Mouse (Mus musculus): Measurements from ENCODE around the gene Rad9a.
"Not testable (repeated sequence)": the region's sequence is repeated elsewhere in the genome, so short reads cannot be mapped to it uniquely, and the experiment has no call there.

The Rad9a gene

DNA sequence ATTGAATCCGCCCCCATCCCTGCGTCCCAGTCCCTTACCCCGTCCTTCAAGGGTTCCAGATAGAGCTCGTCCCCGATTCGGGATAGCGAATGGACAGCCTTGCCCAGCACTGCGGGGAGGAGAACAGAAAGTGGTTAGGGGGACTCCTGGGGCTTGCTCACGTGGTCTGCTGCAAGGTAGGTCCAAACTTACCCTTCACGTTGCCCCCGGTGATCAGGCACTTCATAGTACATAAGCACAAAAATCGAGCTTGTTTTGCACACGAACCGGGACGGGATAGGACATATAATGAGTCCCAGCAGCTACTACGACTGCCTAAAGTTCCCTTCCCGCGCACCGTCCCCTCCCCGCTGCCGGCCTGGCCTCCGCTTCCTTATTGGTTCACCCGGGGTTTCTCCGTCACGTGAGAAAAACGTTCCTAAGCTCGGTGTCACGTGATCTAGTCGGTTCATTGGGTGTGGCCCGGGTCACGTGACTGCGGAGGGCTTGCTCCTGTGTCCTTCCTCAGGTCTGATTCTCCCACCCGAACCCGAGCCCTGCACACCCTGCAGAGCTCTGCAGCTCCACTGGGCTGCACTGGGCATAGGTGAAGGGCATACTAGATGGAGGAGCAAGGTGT is at the start of gene Rad9a:
Gene Rad9a, minus strand, starts transcription at position 372 of the 619 bp plus-strand sequence.
- peak; percentile 98 for DNase-seq

DNA sequence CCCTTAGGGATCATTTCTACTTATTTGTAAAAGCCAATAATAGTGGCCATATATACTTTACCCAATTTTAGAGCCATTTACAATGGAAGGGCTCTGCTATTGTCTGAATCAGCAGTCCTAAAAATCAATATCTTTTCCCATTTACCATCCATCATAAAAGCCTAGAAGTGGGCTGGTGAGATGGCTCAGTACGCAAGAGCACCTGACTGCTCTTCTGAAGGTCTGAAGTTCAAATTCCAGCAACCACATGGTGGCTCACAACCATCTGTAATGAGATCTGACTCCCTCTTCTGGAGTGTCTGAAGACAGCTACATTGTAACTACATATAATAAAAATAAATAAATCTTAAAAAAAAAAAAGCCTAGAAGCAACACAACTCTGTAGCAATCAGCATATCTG is 47.2 kb upstream of the Rad9a start:
- not testable (repeated sequence) for DNase-seq

GRCm38 (mm10) chr19:4247010-4247409 is 45.5 kb upstream of the Rad9a start:
- no peak for DNase-seq

GRCm38 (mm10) chr19:4244775-4245174 is 43.3 kb upstream of the Rad9a start:
- DNase-seq: no peak

DNA sequence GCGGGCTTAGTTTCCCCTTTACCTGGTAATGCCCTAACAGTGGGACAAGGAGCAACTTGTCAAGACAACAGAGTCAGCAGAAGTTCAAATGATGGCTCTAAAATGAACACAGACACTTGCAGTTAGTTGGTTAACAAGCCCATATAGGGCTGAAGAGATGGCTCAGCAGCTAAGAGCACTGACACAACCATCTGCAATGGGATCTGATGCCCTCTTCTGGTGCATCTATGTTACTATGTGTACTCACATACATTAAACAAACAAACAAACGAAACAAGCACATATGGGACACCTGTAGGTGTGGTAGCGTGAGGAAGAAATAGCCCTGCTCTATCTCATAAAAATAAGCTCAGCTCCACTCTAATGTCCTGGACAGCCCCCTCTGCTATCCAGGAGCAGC is 41.0 kb upstream of the Rad9a start:
- DNase-seq: no peak

- no peak for DNase-seq
Observed at GRCm38 (mm10) chr19:4240247-4240668, 38.8 kb upstream of the Rad9a start.

GRCm38 (mm10) chr19:4234548-4234947 is 33.1 kb upstream of the Rad9a start:
- DNase-seq: no peak

DNA sequence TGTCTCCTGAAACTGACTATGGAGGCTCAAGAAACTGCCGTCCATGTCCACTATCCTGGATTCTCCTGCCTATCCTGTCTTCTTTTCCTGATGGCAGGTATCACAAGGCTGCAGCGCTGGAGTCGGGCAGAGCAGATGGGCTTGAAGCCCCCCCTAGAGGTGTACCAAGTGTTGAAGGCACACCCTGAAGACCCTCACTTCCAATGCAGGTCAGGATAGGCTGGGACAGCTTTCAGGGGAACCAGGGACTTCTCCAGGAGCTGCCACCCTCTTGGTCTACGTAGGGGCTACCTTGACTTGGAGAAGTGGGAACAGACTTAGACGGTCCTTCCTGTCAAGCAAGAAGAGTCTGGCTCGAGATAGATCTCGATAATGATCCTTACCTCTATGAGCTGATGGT is 31.2 kb upstream of the Rad9a start:
- DNase-seq: no peak

- DNase-seq: no peak
Observed at GRCm38 (mm10) chr19:4232186-4232572, 30.7 kb upstream of the Rad9a start.

- DNase-seq: peak; percentile 99
Observed at GRCm38 (mm10) chr19:4231253-4232185, 30.1 kb upstream of the Rad9a start, which contains the start of gene Pold4. Gene Pold4, plus strand, starts transcription at chr19:4231899.

GRCm38 (mm10) chr19:4230415-4230814 is 29.0 kb upstream of the Rad9a start:
- DNase-seq: peak; percentile 42

GRCm38 (mm10) chr19:4229451-4230076 is 28.1 kb upstream of the Rad9a start:
- peak; percentile 51 for DNase-seq

GRCm38 (mm10) chr19:4228891-4229290 is 27.4 kb upstream of the Rad9a start:
- no peak for DNase-seq

- peak; percentile 84 for DNase-seq
Observed at GRCm38 (mm10) chr19:4227894-4228678, 26.6 kb upstream of the Rad9a start.

- no peak for DNase-seq
Observed at GRCm38 (mm10) chr19:4227446-4227845, 26.0 kb upstream of the Rad9a start.

DNA sequence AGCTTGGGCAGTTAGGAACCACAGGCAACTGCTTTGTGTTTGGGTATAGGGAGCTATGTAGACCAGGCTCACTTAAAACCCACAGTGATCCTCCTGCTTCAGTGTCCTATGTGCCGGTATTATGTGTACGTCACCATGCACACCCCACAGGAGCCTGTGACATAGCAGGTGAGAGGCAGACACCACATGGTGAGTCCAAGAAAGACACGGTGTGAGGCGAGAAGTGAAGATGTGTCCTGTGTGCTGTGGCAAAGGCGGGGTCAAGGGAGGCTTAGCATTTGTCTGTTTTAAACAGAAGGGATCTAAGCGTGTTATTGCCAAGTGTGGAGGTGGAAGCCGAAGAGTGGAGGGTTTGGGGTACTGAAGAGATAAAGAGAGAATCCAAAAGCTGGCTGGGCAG is 25.3 kb upstream of the Rad9a start:
- DNase-seq: no peak

GRCm38 (mm10) chr19:4222165-4222564 is 20.7 kb upstream of the Rad9a start:
- peak; percentile 80 for DNase-seq

DNA sequence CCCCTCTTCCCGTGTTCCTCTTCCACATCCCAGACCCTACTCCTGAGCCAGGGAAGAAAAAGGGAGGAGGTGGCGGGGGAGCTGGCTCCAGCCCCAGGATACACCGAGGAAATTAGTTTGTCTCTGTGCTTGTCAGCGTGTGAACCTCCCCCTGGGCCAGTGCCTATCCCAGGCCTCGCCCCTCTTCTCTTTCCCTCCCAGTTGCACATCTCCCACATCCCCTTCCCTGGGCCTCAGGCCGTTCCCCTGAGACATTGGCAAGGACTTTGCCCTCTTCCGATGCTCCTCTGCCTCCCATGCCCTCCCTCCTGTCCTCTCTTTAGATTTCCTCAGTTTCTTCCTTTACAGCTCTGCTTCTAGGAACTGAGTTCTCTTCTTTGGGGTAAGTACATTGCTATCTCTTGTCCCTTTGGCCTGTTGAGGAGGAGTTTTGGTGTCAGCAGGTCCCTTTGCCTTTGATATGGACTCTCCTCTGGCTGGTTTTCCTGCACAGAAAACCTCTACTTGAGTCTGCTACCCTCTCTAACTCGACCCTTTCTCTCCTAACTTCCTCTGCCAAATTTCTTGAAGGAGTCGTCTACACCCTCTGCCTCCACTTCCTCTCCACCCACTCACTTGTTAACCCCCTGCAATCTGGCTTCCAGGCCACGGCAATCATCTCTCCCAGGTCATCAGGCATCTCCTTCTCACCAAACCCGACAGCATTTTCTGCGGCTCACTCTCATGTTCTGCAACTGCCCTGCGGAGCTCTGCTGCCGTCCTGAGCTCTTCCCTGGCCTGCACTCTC is 19.7 kb upstream of the Rad9a start:
- peak; percentile 67 for DNase-seq

DNA sequence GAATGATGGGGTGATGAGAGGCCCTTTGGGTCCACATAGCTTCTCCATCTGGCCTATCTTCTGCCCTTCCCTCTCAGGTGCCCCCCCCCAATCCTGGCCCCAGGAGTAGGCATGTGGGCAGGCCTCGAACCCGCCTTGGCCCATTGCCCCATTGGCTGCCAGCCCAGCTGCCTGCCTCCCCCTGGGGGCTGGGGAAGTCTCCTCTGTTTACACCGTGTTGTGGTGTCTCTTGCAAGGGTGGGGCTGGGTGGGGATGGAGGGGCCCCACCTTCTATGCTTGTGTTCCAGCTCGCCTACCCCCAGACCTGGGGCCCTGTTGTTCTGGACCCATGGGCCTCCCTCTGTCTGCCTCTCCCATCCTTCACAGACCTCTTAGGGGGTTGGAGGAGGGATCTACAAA is 19.0 kb upstream of the Rad9a start:
- peak; percentile 60 for DNase-seq

DNA sequence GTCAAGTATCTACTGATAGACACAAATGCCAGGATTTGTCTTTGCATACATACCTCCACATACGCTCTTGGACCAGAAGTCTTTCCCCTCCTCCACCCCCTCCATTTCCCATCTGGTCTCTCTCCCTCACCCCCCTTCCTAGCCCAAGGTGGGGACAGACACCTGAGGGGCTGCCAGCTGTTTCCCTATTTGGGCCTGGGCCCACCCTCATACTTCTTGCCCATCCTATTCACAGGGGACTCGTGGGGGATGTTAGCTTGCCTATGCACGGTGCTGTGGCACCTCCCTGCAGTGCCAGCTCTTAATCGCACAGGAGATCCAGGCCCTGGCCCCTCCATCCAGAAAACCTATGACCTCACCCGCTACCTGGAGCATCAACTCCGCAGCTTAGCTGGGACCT is 18.5 kb upstream of the Rad9a start:
- DNase-seq: no peak

DNA sequence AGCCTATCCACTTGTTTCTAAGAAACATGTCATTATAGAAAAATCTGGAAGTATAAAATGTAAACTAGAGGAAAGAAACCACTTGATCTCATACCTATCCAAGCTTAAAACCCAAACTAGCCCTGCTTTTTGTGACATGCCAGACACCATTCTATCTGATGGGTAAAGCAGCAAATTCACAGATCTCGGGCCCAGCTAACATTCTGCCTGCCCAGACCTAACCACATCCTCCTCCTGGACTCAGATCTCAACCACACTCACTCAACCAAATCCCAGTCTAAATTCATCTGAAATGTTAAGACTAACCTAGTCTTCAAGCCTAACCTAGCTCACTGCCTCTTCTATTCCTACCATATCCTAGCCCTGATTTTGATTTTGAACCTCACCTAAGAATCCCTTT is 17.3 kb upstream of the Rad9a start:
- DNase-seq: no peak

DNA sequence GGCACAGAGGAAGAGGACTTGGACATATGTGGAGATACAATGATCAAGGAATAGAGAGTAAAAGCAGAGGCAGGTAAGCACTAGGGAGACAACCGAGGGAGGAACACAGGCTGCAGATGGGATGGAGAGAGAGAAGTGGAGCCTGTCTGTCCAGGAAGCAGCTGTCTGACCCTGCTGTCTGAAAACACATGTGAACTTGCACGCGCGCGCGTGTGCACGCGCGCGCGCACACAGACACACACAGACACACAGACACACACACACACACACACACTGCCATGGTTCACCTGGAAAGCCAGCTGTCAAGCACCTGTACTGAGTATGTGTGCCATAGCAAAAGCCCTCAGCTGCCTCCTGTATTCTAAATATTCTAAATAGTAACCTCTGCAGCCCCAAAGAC is 16.8 kb upstream of the Rad9a start:
- no peak for DNase-seq

Measured in kidney, postnatal 10 days (tissue).